Mouse (Mus musculus) liver, embryonic 11.5 days (tissue): ENCODE results near the gene Hook2. TPM values are rescaled to one million over a fixed set of nuclear protein-coding genes. Genes with fewer than 3 reads are reported as not detected.

Experiments
- ATAC-seq: fragments of 200-750 bp; cut with Nextera tagmentation; replicated peaks from 2 replicates; pipeline ENCODE4 v1.8.0; 2017; ENCODE audit warnings: moderate number of reproducible peaks, mild to moderate bottlenecking, moderate TSS enrichment, moderate library complexity; ENCODE audit not compliant: low FRiP score
- DNase-seq: peaks from one replicate; pipeline ENCODE4 v3.0.0-alpha.2; 2017; ENCODE audit warnings: low spot score
- H3K27ac ChIP-seq: fragments of 300-500 bp; sonication (generic); 2 replicates; pipeline ENCODE4 v1.5.1; 2014; ENCODE audit warnings: mild to moderate bottlenecking, low read depth, low read length, control low read depth
- H3K27me3 ChIP-seq: fragments of 300-500 bp; sonication (generic); replicated peaks from 2 replicates; pipeline ENCODE4 v1.6.1; 2014; ENCODE audit warnings: low read length, mixed read lengths; ENCODE audit not compliant: control insufficient read depth, insufficient read depth
- H3K36me3 ChIP-seq: fragments of 300-500 bp; sonication (generic); 2 replicates; pipeline ENCODE4 v1.6.1; 2014; ENCODE audit warnings: mild to moderate bottlenecking, low read length, moderate library complexity, mixed read lengths; ENCODE audit not compliant: control insufficient read depth, insufficient read depth
- H3K4me1 ChIP-seq: fragments of 300-500 bp; sonication (generic); replicated peaks from 2 replicates; pipeline ENCODE4 v1.6.1; 2014; ENCODE audit warnings: low read length, mixed read lengths; ENCODE audit not compliant: control insufficient read depth, insufficient read depth
- H3K4me2 ChIP-seq: fragments of 300-500 bp; sonication (generic); 2 replicates; pipeline ENCODE4 v1.6.1; 2014; ENCODE audit warnings: mild to moderate bottlenecking, control low read depth, moderate library complexity
- H3K4me3 ChIP-seq: fragments of 300-500 bp; sonication (generic); 2 replicates; pipeline ENCODE4 v1.5.1; 2014; ENCODE audit warnings: low read depth, low read length, control low read depth
- H3K9ac ChIP-seq: fragments of 300-500 bp; sonication (generic); 2 replicates; pipeline ENCODE4 v1.6.1; 2014; ENCODE audit warnings: low read depth, low read length, control low read depth
- H3K9me3 ChIP-seq: fragments of 300-500 bp; sonication (generic); 2 replicates; pipeline ENCODE4 v1.6.1; 2016; ENCODE audit warnings: low read length, inconsistent platforms, mixed read lengths; ENCODE audit not compliant: control insufficient read depth
- WGBS: fragments of 180-500 bp; shearing (Covaris S2); extraction: QIAGEN DNeasy Blood & Tissue Kit; methylation state at CpG from one replicate; pipeline ENCODE4 v1.1.7; 2014; 5-methylcytosine and 5-hydroxymethylcytosine counted together
- polyA plus RNA-seq: library from polyadenylated mRNA; unstranded; fragments of >200 nt; fragmentation: Nextera tagmentation; extraction: Ambion mirVana; gene quantifications from 2 replicates; pipeline ENCODE4 v1.2.1, GENCODE M21; 2014

Hook2 gene
- polyA plus RNA-seq, 1 experiment from 2014 or later = 16.7 TPM

DNA sequence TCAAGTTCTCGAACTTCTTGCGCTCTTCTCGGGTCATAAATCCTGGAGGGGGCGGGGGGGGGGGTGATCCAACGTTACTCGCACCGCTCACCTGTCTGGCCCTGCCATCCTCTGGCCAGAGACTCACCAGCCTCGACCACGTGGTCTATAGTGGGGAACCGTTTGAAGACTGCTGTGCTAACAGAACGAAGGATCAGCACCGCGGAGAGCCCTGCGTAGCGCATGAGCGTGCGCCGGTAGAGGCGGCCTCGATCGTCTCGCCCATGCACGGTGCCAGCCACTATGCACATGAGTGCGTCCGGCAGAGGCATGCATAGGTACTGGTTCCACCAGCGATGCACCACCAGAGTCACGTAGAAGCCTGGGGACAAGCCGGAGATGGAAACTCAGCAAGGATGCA is 20.8 kb downstream of the Hook2 start:
- ATAC-seq (0 out of 2 replicates have a peak, but pooled peaks have one; percentile 42), DNase-seq (no peak)
- H3K9me3 ChIP-seq = no peaks in the 10 kb centered on the region
- H3K9ac ChIP-seq = no peak overlapping the region
- H3K4me2 ChIP-seq = no peak overlapping the region
- no peak overlapping the region for H3K27ac ChIP-seq
- 12% methylated on average over 28 of the region's 28 CpGs for WGBS
- no peaks in the 10 kb centered on the region for H3K36me3 ChIP-seq
- H3K4me1 ChIP-seq = peaks cover 4% of the 10 kb centered on the region; the same call in 1 of the 2 replicates
- no peak overlapping the region for H3K4me3 ChIP-seq
- peaks cover 59% of the 10 kb centered on the region for H3K27me3 ChIP-seq

DNA sequence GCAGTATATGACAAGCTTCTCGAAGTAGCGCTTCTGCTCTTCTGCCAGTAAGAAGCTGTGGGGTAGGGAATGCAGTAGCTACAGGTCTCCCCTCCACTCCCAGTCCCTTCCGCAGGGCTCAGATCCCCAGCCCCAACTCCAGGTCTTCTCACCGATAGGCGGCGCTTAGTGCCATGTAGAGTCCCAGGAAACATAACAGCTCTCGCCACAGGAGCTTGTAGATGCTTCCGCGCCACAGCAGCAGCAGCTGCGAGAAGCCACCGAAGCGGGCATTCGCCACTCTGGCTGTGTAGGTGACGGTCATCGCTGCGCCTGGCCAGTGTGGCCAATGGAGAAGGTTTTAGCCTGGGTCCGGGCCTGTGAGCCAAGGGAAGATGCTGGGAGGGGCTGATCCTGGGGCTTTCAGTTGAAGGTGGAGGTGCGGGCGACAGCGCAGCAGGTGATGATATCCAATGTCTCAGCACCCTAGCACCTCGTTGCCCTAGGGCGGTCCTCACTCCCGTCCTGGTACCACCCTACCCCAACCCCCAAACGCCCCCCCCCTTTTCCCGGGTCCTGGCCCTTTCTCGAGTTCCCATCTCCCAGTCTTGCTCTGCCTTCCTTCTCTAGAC is 22.9 kb downstream of the Hook2 start:
- Histone ChIP-seq H3K4me1 (0 out of 2 replicates have a peak, but pooled peaks cover 4% of the 10 kb centered on the region), H3K4me3 (peak overlapping the region; percentile 30), H3K9me3 (no peaks in the 10 kb centered on the region), H3K27ac (no peak overlapping the region), H3K9ac (peak overlapping the region; percentile 21), H3K4me2 (peak overlapping the region; percentile 64), H3K36me3 (peaks cover 5% of the 10 kb centered on the region; the same call in 1 of the 2 replicates), H3K27me3 (peaks cover 45% of the 10 kb centered on the region)
- ATAC-seq (peak; percentile 69), DNase-seq (peak; percentile 66)
- 6% methylated on average over 25 of the region's 26 CpGs for WGBS

DNA sequence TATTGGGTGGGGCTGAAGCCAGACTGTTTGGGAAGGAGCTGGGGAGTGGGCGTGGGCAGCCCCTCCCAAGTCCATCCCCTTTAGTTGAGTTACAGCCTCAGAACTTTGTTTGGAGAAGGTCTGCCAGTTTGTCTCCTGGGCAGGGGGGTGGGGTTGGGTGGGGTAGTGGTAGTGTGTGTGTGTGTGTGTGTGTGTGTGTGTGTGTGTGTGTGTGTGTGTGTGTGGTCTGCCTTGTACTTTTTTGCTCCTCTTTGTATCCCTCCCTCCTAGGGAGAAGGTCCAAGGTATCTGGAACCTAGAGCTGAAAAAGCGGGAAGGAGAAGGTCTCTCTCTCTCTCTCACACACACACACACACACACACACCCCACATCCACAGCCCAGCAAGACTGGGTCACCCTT is 24.0 kb downstream of the Hook2 start, which contains the start of gene Best2:
Best2 (minus strand) TSS at position 101 of the 400 bp plus-strand sequence.
- Histone ChIP-seq H3K4me3 (peak within 1 kb of the TSS; percentile 30), H3K27ac (no peak within 1 kb of the TSS), H3K4me1 (0 out of 2 replicates have a peak, but pooled peaks cover 4% of the 10 kb centered on the region), H3K4me2 (peak within 1 kb of the TSS; percentile 64), H3K27me3 (peaks cover 39% of the 10 kb centered on the region), H3K9me3 (no peaks in the 10 kb centered on the region), H3K36me3 (peaks cover 16% of the 10 kb centered on the region; the same call in 1 of the 2 replicates), H3K9ac (peak within 1 kb of the TSS; percentile 21)
- ATAC-seq (no peak), DNase-seq (no peak)
- WGBS = 69% methylated on average over 2 of the region's 2 CpGs

DNA sequence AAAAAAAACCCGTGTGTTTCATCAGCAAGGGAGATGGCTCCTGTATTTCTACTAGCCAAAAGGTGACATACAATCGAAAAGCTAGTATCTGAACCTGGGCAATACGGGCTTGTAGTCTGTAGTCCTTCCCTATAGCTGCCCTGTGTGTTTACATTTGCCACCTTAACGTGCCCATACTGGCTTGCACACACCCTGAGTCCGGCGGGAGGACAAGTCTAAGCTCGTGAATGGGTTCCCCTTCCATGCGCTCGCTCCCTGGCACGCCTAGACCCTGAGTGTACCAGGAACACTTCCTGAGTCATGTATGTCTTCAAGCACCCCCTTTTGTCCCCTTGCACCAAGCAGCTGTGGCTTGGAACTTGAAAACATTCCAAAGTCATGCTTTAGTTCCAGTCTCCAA is 26.3 kb downstream of the Hook2 start:
- DNase-seq = no peak
- Histone ChIP-seq H3K4me1 (0 out of 2 replicates have a peak, but pooled peaks cover 4% of the 10 kb centered on the region), H3K4me3 (no peak overlapping the region), H3K36me3 (peaks cover 32% of the 10 kb centered on the region; the same call in 1 of the 2 replicates), H3K4me2 (no peak overlapping the region), H3K9ac (no peak overlapping the region), H3K9me3 (no peaks in the 10 kb centered on the region), H3K27me3 (peaks cover 23% of the 10 kb centered on the region), H3K27ac (no peak overlapping the region)
- 65% methylated on average over 10 of the region's 10 CpGs for WGBS
- ATAC-seq = no peak

DNA sequence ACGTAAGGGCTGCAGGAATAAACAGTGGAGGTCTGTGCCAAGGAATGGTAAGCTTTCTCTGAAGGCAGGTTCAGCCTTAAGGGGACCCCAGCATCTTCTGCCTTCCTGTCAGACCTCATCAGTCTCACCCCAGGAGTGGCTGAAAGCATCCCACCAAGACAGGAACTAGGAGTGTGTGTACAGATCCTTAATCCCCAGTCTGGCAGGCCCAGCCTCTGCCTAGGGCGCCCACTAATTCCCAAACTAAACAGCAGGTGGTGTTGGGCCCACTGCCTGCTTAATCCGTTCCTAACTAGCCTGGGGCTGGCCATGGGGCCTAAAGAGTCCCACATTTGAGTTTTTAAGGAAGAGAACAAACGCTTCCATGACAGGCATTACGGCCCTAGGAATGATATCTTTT is 26.8 kb downstream of the Hook2 start:
- peaks cover 20% of the 10 kb centered on the region for H3K27me3 ChIP-seq
- no peak overlapping the region for H3K4me2 ChIP-seq
- peaks cover 35% of the 10 kb centered on the region for H3K36me3 ChIP-seq
- 0 out of 2 replicates have a peak, but pooled peaks cover 4% of the 10 kb centered on the region for H3K4me1 ChIP-seq
- H3K9ac ChIP-seq = no peak overlapping the region
- no peak for ATAC-seq
- WGBS = 58% methylated on average over 5 of the region's 5 CpGs
- DNase-seq = no peak
- no peak overlapping the region for H3K4me3 ChIP-seq
- H3K9me3 ChIP-seq = no peaks in the 10 kb centered on the region
- no peak overlapping the region for H3K27ac ChIP-seq

DNA sequence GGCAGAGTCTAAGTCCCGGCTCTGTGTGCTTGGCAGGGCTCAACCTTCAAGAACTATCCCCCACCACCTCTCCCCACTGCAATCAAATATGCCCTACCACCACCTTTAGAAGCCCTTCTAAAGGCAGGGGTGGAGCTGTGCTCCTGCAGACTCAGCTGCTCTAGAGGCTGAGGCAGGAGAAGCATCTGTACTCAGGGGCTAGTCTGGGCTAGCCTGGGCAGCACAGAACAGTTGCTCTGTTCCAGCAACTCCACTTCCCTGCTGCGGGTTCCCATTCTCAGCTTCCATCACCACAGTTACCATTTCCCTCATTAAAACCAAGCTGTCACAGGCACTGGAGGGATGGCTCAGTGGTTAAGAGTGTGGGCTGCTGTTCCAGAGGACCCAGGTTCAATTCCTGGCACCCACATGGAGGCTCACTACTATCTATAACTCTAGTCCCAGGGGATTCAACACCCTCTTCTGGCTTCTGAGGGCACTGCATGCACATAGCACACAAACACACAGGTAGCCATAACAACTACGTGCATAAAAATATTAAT is 31.2 kb downstream of the Hook2 start:
- ATAC-seq (no peak), DNase-seq (no peak)
- Histone ChIP-seq H3K9me3 (no peaks in the 10 kb centered on the region), H3K4me2 (no peak overlapping the region), H3K4me1 (peaks cover 19% of the 10 kb centered on the region), H3K36me3 (peaks cover 45% of the 10 kb centered on the region), H3K27ac (no peak overlapping the region), H3K27me3 (no peaks in the 10 kb centered on the region), H3K9ac (no peak overlapping the region), H3K4me3 (0 out of 2 replicates have a peak overlapping the region, but pooled peaks have one; percentile 12)
- 96% methylated on average over 3 of the region's 3 CpGs for WGBS

DNA sequence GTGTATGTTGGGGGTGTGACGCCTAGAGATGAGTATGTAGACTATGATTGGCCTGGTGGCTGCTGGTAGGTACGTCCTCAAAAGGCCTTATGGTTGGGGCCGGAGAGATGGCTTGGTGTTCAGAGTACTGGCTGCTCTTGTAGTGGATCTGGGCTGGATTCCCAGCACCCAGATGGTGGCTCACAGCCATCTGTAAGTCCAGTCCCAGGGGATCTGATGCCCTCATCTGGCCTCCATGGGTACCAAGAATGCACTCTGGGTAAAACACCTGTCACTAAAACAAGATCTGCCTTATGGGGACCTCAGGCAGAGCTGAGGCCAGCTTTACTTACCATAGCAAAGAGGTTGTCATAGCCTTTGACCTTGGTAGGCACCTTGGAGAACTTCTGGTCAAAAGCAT is 33.4 kb downstream of the Hook2 start:
- H3K36me3 ChIP-seq = peaks cover 34% of the 10 kb centered on the region

DNA sequence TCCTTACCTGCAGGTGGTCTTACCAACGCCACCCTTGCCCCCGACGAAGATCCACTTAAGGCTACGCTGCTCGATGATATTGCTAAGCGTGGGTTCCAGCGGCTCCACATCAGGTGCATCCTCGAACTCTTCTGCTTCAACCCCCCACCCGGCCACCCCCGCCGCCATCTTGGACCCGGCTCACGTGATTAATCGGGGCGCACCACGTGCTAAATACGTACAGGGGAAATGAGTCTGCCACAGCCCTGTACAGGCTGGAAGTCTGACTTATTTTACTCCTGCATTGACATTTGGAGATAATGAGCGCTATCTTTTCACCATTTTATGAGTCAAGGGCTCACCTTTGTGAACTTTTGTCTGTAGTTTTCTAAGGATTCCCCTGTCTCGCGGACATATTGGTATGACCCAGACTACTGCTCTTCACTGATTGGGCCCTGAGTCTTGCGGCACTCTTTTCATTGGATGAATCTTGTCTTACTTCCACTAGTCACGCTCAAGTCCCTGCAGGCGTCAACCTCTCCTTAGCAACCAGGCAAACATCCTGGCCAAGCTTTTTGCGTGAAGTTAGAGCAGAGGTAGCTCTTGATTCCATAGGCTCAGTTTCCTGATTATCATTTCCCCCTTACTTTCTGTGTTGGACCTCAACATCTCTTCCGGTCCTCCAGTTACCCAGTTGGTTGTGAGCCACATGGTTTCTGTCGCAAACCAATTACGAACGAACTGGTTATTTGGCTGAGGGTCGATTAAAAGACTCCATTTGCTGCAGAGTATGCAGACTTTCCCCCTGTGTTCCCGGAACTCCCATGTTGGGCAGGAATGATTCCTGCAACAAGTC is 34.9 kb downstream of the Hook2 start, which contains the start of gene Asna1:
Asna1 (minus strand) TSS at position 184 of the 835 bp plus-strand sequence.
- Histone ChIP-seq H3K4me1 (peaks cover 35% of the 10 kb centered on the region), H3K4me2 (peak within 1 kb of the TSS; percentile 92), H3K27me3 (no peaks in the 10 kb centered on the region), H3K36me3 (peaks cover 37% of the 10 kb centered on the region), H3K27ac (peak within 1 kb of the TSS; percentile 94), H3K9me3 (no peaks in the 10 kb centered on the region), H3K4me3 (peak within 1 kb of the TSS; percentile 100), H3K9ac (peak within 1 kb of the TSS; percentile 84)
- peak; percentile 79 for DNase-seq
- 4% methylated on average over 30 of the region's 30 CpGs for WGBS
- peak; percentile 84 for ATAC-seq

More for the DNA sequence above, 33.4 kb downstream of the Hook2 start:
- Histone ChIP-seq H3K27me3 (no peaks in the 10 kb centered on the region), H3K4me1 (peaks cover 30% of the 10 kb centered on the region), H3K4me2 (peak overlapping the region; percentile 92), H3K27ac (no peak overlapping the region), H3K9ac (peak overlapping the region; percentile 84; the same call in 1 of the 2 replicates), H3K9me3 (no peaks in the 10 kb centered on the region), H3K4me3 (peak overlapping the region; percentile 100)
- no peak for DNase-seq
- no peak for ATAC-seq
- WGBS = 95% methylated on average over 3 of the region's 3 CpGs
